Mouse (Mus musculus) kidney, embryonic 15.5 days (tissue): ENCODE measurements at regions not wholly inside any gene's neighbourhood (a gene's known extent, or its start where the extent isn't known, plus 50 kb on each side); places are given as distances from the start of the nearest gene placed in this dataset.

Experiments used
- ATAC-seq: fragments of 200-750 bp; cut with Nextera tagmentation; replicated peaks from 2 replicates; pipeline ENCODE4 v1.8.0; 2017; ENCODE audit warnings: moderate TSS enrichment; ENCODE audit not compliant: low FRiP score
- H3K27ac ChIP-seq: fragments of 300-500 bp; sonication (generic); 2 replicates; pipeline ENCODE4 v1.5.1; 2015; ENCODE audit warnings: mild to moderate bottlenecking, inconsistent platforms
- H3K27me3 ChIP-seq: fragments of 300-500 bp; sonication (generic); 2 replicates; pipeline ENCODE4 v1.6.1; 2015; ENCODE audit warnings: inconsistent platforms
- H3K36me3 ChIP-seq: fragments of 300-500 bp; sonication (generic); 2 replicates; pipeline ENCODE4 v1.6.1; 2015; ENCODE audit warnings: inconsistent platforms
- H3K4me1 ChIP-seq: fragments of 300-500 bp; sonication (generic); 2 replicates; pipeline ENCODE4 v1.6.1; 2015; ENCODE audit warnings: inconsistent platforms
- H3K4me2 ChIP-seq: fragments of 300-500 bp; sonication (generic); 2 replicates; pipeline ENCODE4 v1.6.1; 2015; ENCODE audit warnings: moderate library complexity, mild to moderate bottlenecking, inconsistent platforms
- H3K4me3 ChIP-seq: fragments of 300-500 bp; sonication (generic); replicated peaks from 2 replicates; pipeline ENCODE4 v1.5.1; 2015; ENCODE audit warnings: mild to moderate bottlenecking, inconsistent platforms
- H3K9ac ChIP-seq: fragments of 300-500 bp; sonication (generic); 2 replicates; pipeline ENCODE4 v1.6.1; 2015; ENCODE audit warnings: mild to moderate bottlenecking, inconsistent platforms
- H3K9me3 ChIP-seq: fragments of 300-500 bp; sonication (generic); replicated peaks from 2 replicates; pipeline ENCODE4 v1.6.1; 2016; ENCODE audit warnings: inconsistent platforms
- WGBS: fragments of 180-500 bp; shearing (Covaris S2); methylation state at CpG from one replicate; pipeline ENCODE4 v1.1.7; 2015; ENCODE audit warnings: mixed read lengths; 5-methylcytosine and 5-hydroxymethylcytosine counted together

GRCm38 (mm10) chr13:28516636-28517035, 259.3 kb downstream of the Gm11361 start:
- Histone ChIP-seq H3K9me3 (no peaks in the 10 kb centered on the region), H3K4me2 (no peak overlapping the region), H3K27ac (no peak overlapping the region), H3K4me1 (peaks cover 19% of the 10 kb centered on the region; the same call in 1 of the 2 replicates), H3K27me3 (no peaks in the 10 kb centered on the region), H3K9ac (no peak overlapping the region), H3K4me3 (no peak overlapping the region), H3K36me3 (no peaks in the 10 kb centered on the region)
- WGBS = 47% methylated on average over 2 of the region's 2 CpGs
- no peak for ATAC-seq

- no peak overlapping the region for H3K27ac ChIP-seq
- H3K4me1 ChIP-seq = peaks cover 8% of the 10 kb centered on the region; the same call in 1 of the 2 replicates
- no peak overlapping the region for H3K9ac ChIP-seq
- no peaks in the 10 kb centered on the region for H3K36me3 ChIP-seq
- no peaks in the 10 kb centered on the region for H3K27me3 ChIP-seq
- ATAC-seq = no peak
- H3K9me3 ChIP-seq = no peaks in the 10 kb centered on the region
- no peak overlapping the region for H3K4me2 ChIP-seq
- no peak overlapping the region for H3K4me3 ChIP-seq
Measured at GRCm38 (mm10) chr13:28514245-28514644, 256.9 kb downstream of the Gm11361 start.

- no peak for ATAC-seq
- Histone ChIP-seq H3K4me2 (no peak overlapping the region), H3K9me3 (no peaks in the 10 kb centered on the region), H3K27ac (peak overlapping the region; percentile 62; the same call in 1 of the 2 replicates), H3K4me1 (peaks cover 7% of the 10 kb centered on the region; the same call in 1 of the 2 replicates), H3K36me3 (no peaks in the 10 kb centered on the region), H3K9ac (no peak overlapping the region), H3K4me3 (no peak overlapping the region), H3K27me3 (no peaks in the 10 kb centered on the region)
- WGBS = 86% methylated on average over 7 of the region's 7 CpGs
Measured at GRCm38 (mm10) chr13:28513336-28513735, 256.0 kb downstream of the Gm11361 start.

- Histone ChIP-seq H3K27me3 (no peaks in the 10 kb centered on the region), H3K4me3 (no peak overlapping the region), H3K4me1 (peaks cover 12% of the 10 kb centered on the region; the same call in 1 of the 2 replicates), H3K36me3 (no peaks in the 10 kb centered on the region), H3K4me2 (no peak overlapping the region), H3K9ac (no peak overlapping the region), H3K27ac (peak overlapping the region; percentile 62), H3K9me3 (no peaks in the 10 kb centered on the region)
- WGBS = 54% methylated on average over 11 of the region's 11 CpGs
- 0 out of 2 replicates have a peak, but pooled peaks have one; percentile 49 for ATAC-seq
Measured at GRCm38 (mm10) chr13:28512573-28513334, 255.4 kb downstream of the Gm11361 start.

- Histone ChIP-seq H3K36me3 (no peaks in the 10 kb centered on the region), H3K4me1 (peaks cover 16% of the 10 kb centered on the region; the same call in 1 of the 2 replicates), H3K4me3 (no peak overlapping the region), H3K27ac (peak overlapping the region; percentile 72), H3K9me3 (no peaks in the 10 kb centered on the region), H3K27me3 (no peaks in the 10 kb centered on the region), H3K9ac (no peak overlapping the region), H3K4me2 (no peak overlapping the region)
- no peak for ATAC-seq
- 24% methylated on average over 2 of the region's 2 CpGs for WGBS
Measured at GRCm38 (mm10) chr13:28508184-28508583, 250.9 kb downstream of the Gm11361 start.

GRCm38 (mm10) chr13:28507783-28508182, 250.5 kb downstream of the Gm11361 start:
- no peak overlapping the region for H3K4me3 ChIP-seq
- no peaks in the 10 kb centered on the region for H3K27me3 ChIP-seq
- H3K9me3 ChIP-seq = no peaks in the 10 kb centered on the region
- no peaks in the 10 kb centered on the region for H3K36me3 ChIP-seq
- WGBS = 59% methylated on average over 5 of the region's 5 CpGs
- no peak overlapping the region for H3K9ac ChIP-seq
- H3K4me2 ChIP-seq = no peak overlapping the region
- H3K4me1 ChIP-seq = peaks cover 18% of the 10 kb centered on the region
- peak overlapping the region; percentile 72 for H3K27ac ChIP-seq
- no peak for ATAC-seq

GRCm38 (mm10) chr13:28504340-28504739, 247.0 kb downstream of the Gm11361 start:
- no peak overlapping the region for H3K27ac ChIP-seq
- H3K27me3 ChIP-seq = no peaks in the 10 kb centered on the region
- H3K4me3 ChIP-seq = no peak overlapping the region
- H3K4me1 ChIP-seq = peaks cover 23% of the 10 kb centered on the region
- ATAC-seq = no peak
- H3K9me3 ChIP-seq = no peaks in the 10 kb centered on the region
- H3K4me2 ChIP-seq = no peak overlapping the region
- no peaks in the 10 kb centered on the region for H3K36me3 ChIP-seq
- 83% methylated on average over 3 of the region's 3 CpGs for WGBS
- no peak overlapping the region for H3K9ac ChIP-seq

GRCm38 (mm10) chr13:28502171-28502570, 244.8 kb downstream of the Gm11361 start:
- Histone ChIP-seq H3K27me3 (no peaks in the 10 kb centered on the region), H3K4me1 (peaks cover 13% of the 10 kb centered on the region), H3K36me3 (no peaks in the 10 kb centered on the region), H3K4me2 (no peak overlapping the region), H3K9ac (no peak overlapping the region), H3K9me3 (no peaks in the 10 kb centered on the region), H3K27ac (peak overlapping the region; percentile 77), H3K4me3 (no peak overlapping the region)
- WGBS = 24% methylated on average over 2 of the region's 2 CpGs
- ATAC-seq = peak; percentile 88

GRCm38 (mm10) chr13:28500697-28501096, 243.4 kb downstream of the Gm11361 start:
- Histone ChIP-seq H3K4me3 (no peak overlapping the region), H3K9me3 (no peaks in the 10 kb centered on the region), H3K9ac (no peak overlapping the region), H3K27me3 (no peaks in the 10 kb centered on the region), H3K27ac (no peak overlapping the region), H3K4me1 (peaks cover 11% of the 10 kb centered on the region), H3K36me3 (no peaks in the 10 kb centered on the region), H3K4me2 (no peak overlapping the region)
- ATAC-seq = no peak
- 90% methylated on average over 6 of the region's 6 CpGs for WGBS

GRCm38 (mm10) chr13:28497483-28497882, 240.2 kb downstream of the Gm11361 start:
- WGBS = 91% methylated on average over 4 of the region's 4 CpGs
- Histone ChIP-seq H3K9ac (no peak overlapping the region), H3K27ac (no peak overlapping the region), H3K4me3 (no peak overlapping the region), H3K4me2 (no peak overlapping the region), H3K4me1 (peaks cover 6% of the 10 kb centered on the region), H3K9me3 (no peaks in the 10 kb centered on the region), H3K36me3 (no peaks in the 10 kb centered on the region), H3K27me3 (no peaks in the 10 kb centered on the region)
- ATAC-seq = no peak

- no peaks in the 10 kb centered on the region for H3K36me3 ChIP-seq
- no peak overlapping the region for H3K4me2 ChIP-seq
- ATAC-seq = no peak
- H3K9me3 ChIP-seq = no peaks in the 10 kb centered on the region
- no peak overlapping the region for H3K4me3 ChIP-seq
- H3K4me1 ChIP-seq = no peaks in the 10 kb centered on the region
- H3K27me3 ChIP-seq = no peaks in the 10 kb centered on the region
- no peak overlapping the region for H3K9ac ChIP-seq
- WGBS = 94% methylated on average over 2 of the region's 2 CpGs
- no peak overlapping the region for H3K27ac ChIP-seq
Measured at GRCm38 (mm10) chr13:28492015-28492414, 234.7 kb downstream of the Gm11361 start.

GRCm38 (mm10) chr13:28483727-28484126, 226.4 kb downstream of the Gm11361 start:
- no peaks in the 10 kb centered on the region for H3K9me3 ChIP-seq
- H3K27ac ChIP-seq = no peak overlapping the region
- no peaks in the 10 kb centered on the region for H3K36me3 ChIP-seq
- H3K4me1 ChIP-seq = 0 out of 2 replicates have a peak, but pooled peaks cover 4% of the 10 kb centered on the region
- no peaks in the 10 kb centered on the region for H3K27me3 ChIP-seq
- H3K4me2 ChIP-seq = no peak overlapping the region
- no peak overlapping the region for H3K4me3 ChIP-seq
- ATAC-seq = no peak
- H3K9ac ChIP-seq = no peak overlapping the region
- 64% methylated on average over 3 of the region's 3 CpGs for WGBS
